Mouse (Mus musculus): ENCODE measurements at regions not wholly inside any gene's neighbourhood (a gene's known extent, or its start where the extent isn't known, plus 50 kb on each side); places are given as distances from the start of the nearest gene placed in this dataset.

- no peak for TF ChIP-seq CTCF (IDR thresholded peaks at IDR 0.05; ENCODE audit: low read depth)
- no peak for TF ChIP-seq EP300 (IDR thresholded peaks at IDR 0.05; ENCODE audit: low read depth)
Observed at GRCm38 (mm10) chr6:100450108-100450507, 162.8 kb upstream of the Rybp start.

Measured in liver, embryonic 14.5 days (tissue).